Mouse (Mus musculus): ENCODE data around the gene Atp8b5. TPM values are rescaled to one million over a fixed set of nuclear protein-coding genes. Genes with fewer than 3 reads are reported as not detected.

Gene Atp8b5
- polyA plus RNA-seq, 1 experiment from 2014 or later, result 0.77 TPM

DNA sequence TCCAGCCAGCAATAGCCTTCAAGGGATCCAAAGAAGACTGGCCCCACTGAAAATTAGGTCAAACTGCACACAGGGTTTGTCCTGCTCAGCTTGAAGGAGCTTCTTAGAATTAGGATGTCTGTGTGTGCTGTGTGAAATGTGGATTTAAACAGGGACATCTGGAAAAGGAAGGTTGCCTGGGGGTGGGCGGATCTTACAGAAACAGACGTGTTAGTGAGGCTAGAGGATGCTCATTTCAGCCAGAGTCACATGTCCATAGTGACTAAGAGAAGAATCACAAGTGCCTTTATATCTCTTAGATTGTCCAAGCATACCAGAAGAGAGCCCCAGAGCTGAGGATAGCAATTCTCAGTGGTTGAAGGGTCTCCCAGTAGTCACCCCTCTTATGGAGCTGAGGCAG lies 18.1 kb upstream of the Atp8b5 start:
- no peak overlapping the region for H3K4me2 ChIP-seq (replicated peaks; ENCODE audit: low read depth, low read length)
- H3K4me3 ChIP-seq (ENCODE audit: low read length), result no peak overlapping the region
- WGBS, result 80% methylated on average over 2 of the region's 2 CpGs
- H3K27ac ChIP-seq (ENCODE audit: low read length), result no peak overlapping the region
- ATAC-seq (ENCODE audit: low FRiP score, low TSS enrichment), result no peak
- H3K9me3 ChIP-seq (ENCODE audit: low read length), result no peaks in the 10 kb centered on the region
- no peaks in the 10 kb centered on the region for H3K36me3 ChIP-seq (ENCODE audit: insufficient read depth, low read length)
- H3K27me3 ChIP-seq (ENCODE audit: insufficient read depth, low read length), result no peaks in the 10 kb centered on the region
- no peaks in the 10 kb centered on the region for H3K4me1 ChIP-seq (ENCODE audit: insufficient read depth, low read length)
- H3K9ac ChIP-seq (replicated peaks; ENCODE audit: low read length), result no peak overlapping the region

DNA sequence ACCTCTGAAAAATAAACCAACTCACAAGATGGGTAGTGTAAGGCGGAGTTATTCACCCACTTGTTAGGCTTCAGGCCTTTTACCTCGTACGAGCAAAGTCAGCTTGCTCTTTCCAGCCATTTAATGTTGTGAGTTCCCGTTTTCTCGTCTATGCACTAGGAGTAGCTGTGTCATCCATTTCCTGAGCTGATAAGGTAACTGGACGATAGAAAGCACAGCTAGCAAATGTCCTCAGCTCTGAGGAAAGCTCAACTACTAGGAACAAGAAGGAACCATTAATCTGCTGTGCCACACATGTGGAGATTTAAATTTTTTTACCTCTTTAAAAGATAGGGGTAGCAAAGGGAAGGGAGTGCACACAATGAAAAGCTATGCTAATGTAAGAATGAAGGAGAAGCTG lies 15.7 kb upstream of the Atp8b5 start:
- H3K4me2 ChIP-seq (replicated peaks; ENCODE audit: low read depth, low read length), result no peak overlapping the region
- no peak overlapping the region for H3K27ac ChIP-seq (ENCODE audit: low read length)
- no peak for ATAC-seq (ENCODE audit: low FRiP score, low TSS enrichment)
- H3K36me3 ChIP-seq (ENCODE audit: insufficient read depth, low read length), result no peaks in the 10 kb centered on the region
- H3K9me3 ChIP-seq (ENCODE audit: low read length), result no peaks in the 10 kb centered on the region
- no peaks in the 10 kb centered on the region for H3K27me3 ChIP-seq (ENCODE audit: insufficient read depth, low read length)
- no peak overlapping the region for H3K9ac ChIP-seq (replicated peaks; ENCODE audit: low read length)
- no peaks in the 10 kb centered on the region for H3K4me1 ChIP-seq (ENCODE audit: insufficient read depth, low read length)
- 81% methylated on average over 6 of the region's 6 CpGs for WGBS
- no peak overlapping the region for H3K4me3 ChIP-seq (ENCODE audit: low read length)

DNA sequence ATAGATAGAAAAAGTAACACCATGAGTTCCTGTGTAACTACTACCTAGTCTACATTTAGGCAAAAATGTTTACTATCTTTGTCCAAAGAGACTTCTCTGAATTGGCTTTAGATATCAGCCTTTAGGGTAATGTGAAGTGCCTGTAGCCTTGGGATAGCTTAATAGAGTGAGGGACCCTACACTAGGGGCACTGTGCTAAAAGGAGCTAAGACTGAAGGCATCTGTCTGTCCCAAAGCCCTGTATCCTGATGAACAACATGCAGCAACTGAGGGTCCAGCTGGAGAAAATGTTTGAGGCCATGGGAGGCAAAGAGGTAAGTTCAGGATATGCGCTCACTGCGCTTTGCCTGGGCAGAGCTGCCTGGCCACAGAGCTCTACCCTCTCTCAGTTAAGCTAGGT lies 9.9 kb upstream of the Atp8b5 start:
- 95% methylated on average over 2 of the region's 2 CpGs for WGBS
- ATAC-seq (ENCODE audit: low FRiP score, low TSS enrichment), result no peak
- Histone ChIP-seq H3K4me1 (ENCODE audit: insufficient read depth, low read length) (peaks cover 5% of the 10 kb centered on the region; the same call in 1 of the 2 replicates), H3K9me3 (ENCODE audit: low read length) (no peaks in the 10 kb centered on the region), H3K4me2 (replicated peaks; ENCODE audit: low read depth, low read length) (no peak overlapping the region), H3K27ac (ENCODE audit: low read length) (no peak overlapping the region), H3K27me3 (ENCODE audit: insufficient read depth, low read length) (no peaks in the 10 kb centered on the region), H3K36me3 (ENCODE audit: insufficient read depth, low read length) (no peaks in the 10 kb centered on the region), H3K4me3 (ENCODE audit: low read length) (no peak overlapping the region), H3K9ac (replicated peaks; ENCODE audit: low read length) (no peak overlapping the region)

DNA sequence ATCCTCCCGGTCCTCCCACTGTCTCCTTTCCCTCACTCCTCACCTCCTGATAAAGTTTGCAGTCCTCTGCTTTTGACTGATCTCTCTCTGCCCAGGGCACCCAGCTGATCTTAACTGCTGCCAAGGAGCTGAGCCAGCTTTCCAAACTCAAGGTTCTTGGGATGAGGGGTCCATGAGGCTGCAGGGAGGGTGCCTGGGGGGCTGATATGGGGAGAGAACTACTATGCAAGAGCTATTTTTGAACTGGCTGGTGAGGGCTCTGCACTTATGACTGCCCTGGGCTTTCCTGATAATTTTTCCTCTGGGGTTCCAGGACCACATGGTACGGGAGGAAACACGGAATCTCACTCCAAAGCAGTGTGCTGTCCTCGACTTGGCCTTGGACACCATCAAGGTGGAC lies 8.4 kb upstream of the Atp8b5 start:
- no peak overlapping the region for H3K9ac ChIP-seq (replicated peaks; ENCODE audit: low read length)
- ATAC-seq (ENCODE audit: low FRiP score, low TSS enrichment), result no peak
- no peaks in the 10 kb centered on the region for H3K36me3 ChIP-seq (ENCODE audit: insufficient read depth, low read length)
- no peaks in the 10 kb centered on the region for H3K9me3 ChIP-seq (ENCODE audit: low read length)
- H3K4me3 ChIP-seq (ENCODE audit: low read length), result no peak overlapping the region
- H3K4me1 ChIP-seq (ENCODE audit: insufficient read depth, low read length), result peaks cover 5% of the 10 kb centered on the region; the same call in 1 of the 2 replicates
- H3K27ac ChIP-seq (ENCODE audit: low read length), result no peak overlapping the region
- WGBS, result 90% methylated on average over 4 of the region's 4 CpGs
- H3K4me2 ChIP-seq (replicated peaks; ENCODE audit: low read depth, low read length), result no peak overlapping the region
- H3K27me3 ChIP-seq (ENCODE audit: insufficient read depth, low read length), result no peaks in the 10 kb centered on the region

DNA sequence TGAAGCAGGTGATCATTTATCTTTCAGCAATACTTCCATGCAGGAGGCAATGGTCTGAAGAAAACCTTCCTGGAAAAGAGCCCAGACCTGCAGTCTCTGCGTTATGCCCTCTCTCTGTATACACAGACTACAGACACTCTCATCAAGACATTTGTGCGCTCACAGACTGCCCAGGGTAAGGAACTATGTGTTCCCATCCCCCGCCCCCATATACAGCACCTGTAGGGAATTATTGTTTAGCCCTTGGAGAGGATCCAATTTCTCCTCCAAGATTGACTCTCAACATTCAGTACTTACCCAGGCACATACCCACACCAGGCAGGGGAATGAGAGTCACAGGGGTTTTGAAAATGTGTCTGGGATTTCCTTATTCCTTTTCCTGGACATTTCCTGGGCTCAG lies 7.5 kb upstream of the Atp8b5 start:
- Histone ChIP-seq H3K9ac (replicated peaks; ENCODE audit: low read length) (no peak overlapping the region), H3K27me3 (ENCODE audit: insufficient read depth, low read length) (no peaks in the 10 kb centered on the region), H3K4me1 (ENCODE audit: insufficient read depth, low read length) (peaks cover 5% of the 10 kb centered on the region; the same call in 1 of the 2 replicates), H3K4me2 (replicated peaks; ENCODE audit: low read depth, low read length) (no peak overlapping the region), H3K9me3 (ENCODE audit: low read length) (no peaks in the 10 kb centered on the region), H3K36me3 (ENCODE audit: insufficient read depth, low read length) (no peaks in the 10 kb centered on the region), H3K4me3 (ENCODE audit: low read length) (no peak overlapping the region), H3K27ac (ENCODE audit: low read length) (no peak overlapping the region)
- no peak for ATAC-seq (ENCODE audit: low FRiP score, low TSS enrichment)
- 69% methylated on average over 3 of the region's 3 CpGs for WGBS

DNA sequence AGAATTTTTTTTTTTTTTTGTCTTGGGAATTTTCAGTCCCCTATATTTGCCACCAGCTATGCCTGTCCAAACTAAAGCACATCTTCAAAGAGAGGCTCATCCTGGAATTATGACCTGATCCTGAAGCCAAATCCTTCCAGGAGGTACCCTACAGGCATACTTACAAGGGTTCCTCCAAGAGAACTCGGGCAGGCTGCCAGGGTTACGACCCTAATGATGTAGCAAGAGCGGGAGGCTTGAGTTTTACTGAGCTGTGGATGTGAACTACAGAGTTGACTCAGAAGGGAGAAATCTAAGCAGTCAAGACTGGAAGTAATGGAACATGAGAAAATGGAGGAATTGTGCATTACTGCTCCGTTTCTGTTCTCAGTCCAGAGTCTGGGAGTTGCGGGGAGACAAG lies 6.9 kb upstream of the Atp8b5 start:
- ATAC-seq (ENCODE audit: low FRiP score, low TSS enrichment), result no peak
- H3K4me2 ChIP-seq (replicated peaks; ENCODE audit: low read depth, low read length), result no peak overlapping the region
- H3K27ac ChIP-seq (ENCODE audit: low read length), result no peak overlapping the region
- no peak overlapping the region for H3K4me3 ChIP-seq (ENCODE audit: low read length)
- H3K36me3 ChIP-seq (ENCODE audit: insufficient read depth, low read length), result no peaks in the 10 kb centered on the region
- no peaks in the 10 kb centered on the region for H3K9me3 ChIP-seq (ENCODE audit: low read length)
- H3K9ac ChIP-seq (replicated peaks; ENCODE audit: low read length), result no peak overlapping the region
- 47% methylated on average over 5 of the region's 5 CpGs for WGBS
- peaks cover 5% of the 10 kb centered on the region; the same call in 1 of the 2 replicates for H3K4me1 ChIP-seq (ENCODE audit: insufficient read depth, low read length)
- H3K27me3 ChIP-seq (ENCODE audit: insufficient read depth, low read length), result no peaks in the 10 kb centered on the region

DNA sequence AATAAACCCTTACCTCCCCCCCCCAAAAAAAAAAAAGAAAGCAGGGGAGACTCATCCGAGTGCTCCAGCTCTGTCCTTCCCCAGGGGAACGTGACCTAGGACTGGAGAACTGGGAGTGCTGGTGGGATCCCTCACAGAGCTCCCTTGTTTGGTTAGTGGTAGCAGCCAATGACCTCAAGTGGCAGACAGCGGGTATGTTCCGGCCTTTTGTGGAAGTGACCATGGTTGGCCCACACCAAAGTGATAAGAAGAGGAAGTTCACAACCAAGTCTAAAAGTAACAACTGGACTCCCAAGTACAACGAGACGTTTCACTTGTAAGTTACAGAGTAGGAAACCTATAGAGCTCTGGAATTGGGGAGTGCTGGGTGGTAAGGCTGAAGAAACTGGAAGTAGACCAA lies 4.1 kb upstream of the Atp8b5 start:
- Histone ChIP-seq H3K9ac (replicated peaks; ENCODE audit: low read length) (no peak overlapping the region), H3K27me3 (ENCODE audit: insufficient read depth, low read length) (no peaks in the 10 kb centered on the region), H3K4me1 (ENCODE audit: insufficient read depth, low read length) (peaks cover 14% of the 10 kb centered on the region), H3K4me2 (replicated peaks; ENCODE audit: low read depth, low read length) (no peak overlapping the region), H3K4me3 (ENCODE audit: low read length) (no peak overlapping the region), H3K36me3 (ENCODE audit: insufficient read depth, low read length) (no peaks in the 10 kb centered on the region), H3K9me3 (ENCODE audit: low read length) (no peaks in the 10 kb centered on the region), H3K27ac (ENCODE audit: low read length) (no peak overlapping the region)
- 91% methylated on average over 6 of the region's 6 CpGs for WGBS
- no peak for ATAC-seq (ENCODE audit: low FRiP score, low TSS enrichment)

DNA sequence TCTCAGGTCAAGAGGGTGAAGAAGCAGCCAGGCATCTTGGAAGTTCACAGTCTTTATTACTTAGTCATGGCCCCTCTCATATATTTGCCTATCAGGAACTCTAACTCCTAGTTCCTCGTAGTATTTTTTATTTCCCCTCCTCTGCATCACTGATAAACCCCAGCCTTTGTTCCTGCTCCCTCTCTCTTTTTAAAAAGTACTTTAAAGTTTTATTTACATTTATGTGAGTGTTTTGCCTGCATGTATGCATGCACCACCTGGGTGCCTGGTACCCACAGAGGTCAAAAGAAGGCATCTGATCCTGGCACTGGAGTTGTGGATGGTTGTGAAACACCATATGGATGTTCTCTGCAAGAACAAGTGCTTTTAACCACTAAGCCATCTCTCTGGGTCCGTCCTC lies 813 bp upstream of the Atp8b5 start:
- ATAC-seq (ENCODE audit: low FRiP score, low TSS enrichment), result no peak
- H3K9me3 ChIP-seq (ENCODE audit: low read length), result no peaks in the 10 kb centered on the region
- no peaks in the 10 kb centered on the region for H3K27me3 ChIP-seq (ENCODE audit: insufficient read depth, low read length)
- no peak overlapping the region for H3K9ac ChIP-seq (replicated peaks; ENCODE audit: low read length)
- no peak overlapping the region for H3K4me3 ChIP-seq (ENCODE audit: low read length)
- H3K27ac ChIP-seq (ENCODE audit: low read length), result no peak overlapping the region
- no peak overlapping the region for H3K4me2 ChIP-seq (replicated peaks; ENCODE audit: low read depth, low read length)
- 36% methylated on average over 2 of the region's 2 CpGs for WGBS
- peaks cover 9% of the 10 kb centered on the region for H3K4me1 ChIP-seq (ENCODE audit: insufficient read depth, low read length)
- H3K36me3 ChIP-seq (ENCODE audit: insufficient read depth, low read length), result no peaks in the 10 kb centered on the region

DNA sequence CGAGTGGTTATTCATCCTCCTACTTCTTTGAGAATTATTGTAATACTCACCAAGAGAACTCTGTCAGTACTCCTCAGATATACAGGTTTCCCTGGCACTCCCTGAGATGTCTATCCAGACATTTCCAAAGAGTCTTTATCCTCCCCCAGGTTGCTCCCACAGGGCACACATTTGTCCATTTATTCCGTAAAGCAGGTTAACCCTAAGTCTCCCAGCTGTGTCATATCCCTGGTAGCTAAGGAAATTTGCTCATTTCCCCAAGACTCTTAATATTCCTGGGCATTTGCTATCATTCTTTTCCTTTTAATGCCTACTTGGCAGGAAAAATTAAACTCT lies 332 bp downstream of the Atp8b5 start:
- H3K27me3 ChIP-seq (ENCODE audit: insufficient read depth, low read length), result no peaks in the 10 kb centered on the region
- no peak overlapping the region for H3K9ac ChIP-seq (replicated peaks; ENCODE audit: low read length)
- no peak overlapping the region for H3K27ac ChIP-seq (ENCODE audit: low read length)
- peaks cover 9% of the 10 kb centered on the region for H3K4me1 ChIP-seq (ENCODE audit: insufficient read depth, low read length)
- ATAC-seq (ENCODE audit: low FRiP score, low TSS enrichment), result no peak
- H3K4me3 ChIP-seq (ENCODE audit: low read length), result peak overlapping the region; percentile 51; the same call in 1 of the 2 replicates
- peak overlapping the region; percentile 77 for H3K4me2 ChIP-seq (replicated peaks; ENCODE audit: low read depth, low read length)
- H3K9me3 ChIP-seq (ENCODE audit: low read length), result no peaks in the 10 kb centered on the region
- H3K36me3 ChIP-seq (ENCODE audit: insufficient read depth, low read length), result no peaks in the 10 kb centered on the region
- WGBS, result 3% methylated on average over 2 of the region's 2 CpGs

DNA sequence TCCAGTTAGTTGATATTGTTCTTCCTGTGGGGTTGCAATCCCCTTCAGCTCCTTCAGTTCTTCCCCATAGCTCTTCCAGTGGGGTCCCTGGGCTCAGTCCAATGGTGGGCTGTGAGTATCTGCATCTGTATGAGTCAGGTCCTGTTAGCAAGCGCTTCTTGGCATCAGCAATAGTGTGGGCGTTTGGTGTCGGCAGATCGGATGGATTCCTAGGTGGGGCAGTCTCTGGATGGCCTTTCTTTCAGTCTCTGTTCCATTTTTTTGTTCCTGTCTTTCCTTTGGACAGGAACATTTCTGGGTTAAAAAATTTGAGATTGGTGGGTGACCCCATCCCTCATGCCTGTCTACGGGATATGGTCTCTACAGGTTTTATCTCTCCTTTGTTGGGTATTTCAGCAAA lies 18.5 kb downstream of the Atp8b5 start:
- 92% methylated on average over 5 of the region's 5 CpGs for WGBS
- no peaks in the 10 kb centered on the region for H3K36me3 ChIP-seq (ENCODE audit: insufficient read depth, low read length)
- H3K4me1 ChIP-seq (ENCODE audit: insufficient read depth, low read length), result no peaks in the 10 kb centered on the region
- H3K4me2 ChIP-seq (replicated peaks; ENCODE audit: low read depth, low read length), result no peak overlapping the region
- no peaks in the 10 kb centered on the region for H3K9me3 ChIP-seq (ENCODE audit: low read length)
- no peak for ATAC-seq (ENCODE audit: low FRiP score, low TSS enrichment)
- no peaks in the 10 kb centered on the region for H3K27me3 ChIP-seq (ENCODE audit: insufficient read depth, low read length)
- no peak overlapping the region for H3K27ac ChIP-seq (ENCODE audit: low read length)
- H3K9ac ChIP-seq (replicated peaks; ENCODE audit: low read length), result no peak overlapping the region
- no peak overlapping the region for H3K4me3 ChIP-seq (ENCODE audit: low read length)

DNA sequence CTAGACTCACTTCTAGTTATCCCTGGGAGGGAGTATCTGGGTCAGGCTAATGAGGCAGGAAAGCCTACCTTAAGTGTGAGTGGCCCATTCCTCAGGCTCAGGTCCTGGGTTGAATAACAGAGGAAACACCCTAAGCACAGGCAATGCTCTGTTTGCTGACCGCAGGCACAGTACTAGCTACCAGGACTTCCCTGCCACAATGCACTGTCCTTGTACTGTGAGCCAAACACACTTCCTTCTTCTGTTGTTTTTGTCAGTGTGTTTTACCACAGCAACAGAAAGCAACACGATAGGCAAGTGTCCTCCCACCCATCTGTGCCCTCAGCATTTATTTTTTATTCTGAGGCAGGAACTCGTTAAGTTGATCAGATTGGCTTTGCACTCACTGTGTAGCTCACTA lies 20.3 kb downstream of the Atp8b5 start:
- ATAC-seq (ENCODE audit: low FRiP score, low TSS enrichment), result no peak
- no peak overlapping the region for H3K4me2 ChIP-seq (replicated peaks; ENCODE audit: low read depth, low read length)
- no peaks in the 10 kb centered on the region for H3K36me3 ChIP-seq (ENCODE audit: insufficient read depth, low read length)
- H3K4me3 ChIP-seq (ENCODE audit: low read length), result no peak overlapping the region
- no peaks in the 10 kb centered on the region for H3K9me3 ChIP-seq (ENCODE audit: low read length)
- no peaks in the 10 kb centered on the region for H3K27me3 ChIP-seq (ENCODE audit: insufficient read depth, low read length)
- no peak overlapping the region for H3K9ac ChIP-seq (replicated peaks; ENCODE audit: low read length)
- no peak overlapping the region for H3K27ac ChIP-seq (ENCODE audit: low read length)
- H3K4me1 ChIP-seq (ENCODE audit: insufficient read depth, low read length), result no peaks in the 10 kb centered on the region
- 55% methylated on average over 3 of the region's 3 CpGs for WGBS

Measured in kidney, embryonic 16.5 days (tissue).